Comparison of ENCODE assay signal across 14 mouse cellular contexts in genomic region chr15:83383633-83384032, GRCm38 (mm10). TPM values are rescaled to one million over a fixed set of nuclear protein-coding genes. Genes with fewer than 3 reads are reported as not detected.
A peak's percentile ranks its signal among the peaks of the same experiment; 100 is the strongest.
DNase-seq lines count a peak whose midpoint lies in the region; ATAC-seq lines count a peak whose summit lies in the region.
"Had no signal": no experiment of that assay in that cellular context is flagged by ENCODE, and none has a peak within 500 bp of the region (broad histone marks: within the 10 kb centered on the region; RNA-seq: fewer than 3 reads in every experiment).

No protein-coding gene starts in this region.

- intact Hi-C loops in heart, postnatal 14 days (cut with DNase I): loop anchor here (5.0 kb wide), 1 partner anchor 194 kb away; no protein-coding TSS in a partner anchor

- H3K4me3 ChIP-seq in limb, embryonic 15.5 days: no peak overlapping the region
- H3K4me3 ChIP-seq in limb, embryonic 10.5 days: no peak overlapping the region
- H3K4me3 ChIP-seq in midbrain, embryonic 13.5 days (replicated peaks): no peak overlapping the region
- H3K4me3 ChIP-seq: hindbrain, embryonic 13.5 days; myocyte; stomach, embryonic 15.5 days had no signal

- no peaks in the 10 kb centered on the region for H3K27me3 ChIP-seq in limb, embryonic 15.5 days
- no peaks in the 10 kb centered on the region for H3K27me3 ChIP-seq in limb, embryonic 10.5 days (ENCODE audit: low read depth, poor library complexity, severe bottlenecking)
- no peaks in the 10 kb centered on the region for H3K27me3 ChIP-seq in midbrain, embryonic 13.5 days
- H3K27me3 ChIP-seq: hindbrain, embryonic 13.5 days; stomach, embryonic 15.5 days had no signal

- ATAC-seq in limb, embryonic 15.5 days (ENCODE audit: insufficient number of reproducible peaks, low FRiP score, low TSS enrichment, low read depth): no peak
- no peak for ATAC-seq in midbrain, embryonic 13.5 days

- peaks cover 89% of the 10 kb centered on the region for H3K36me3 ChIP-seq in limb, embryonic 15.5 days
- H3K36me3 ChIP-seq in limb, embryonic 10.5 days: peaks cover 82% of the 10 kb centered on the region
- H3K36me3 ChIP-seq in midbrain, embryonic 13.5 days: peaks cover 10% of the 10 kb centered on the region

- no peaks in the 10 kb centered on the region for H3K9me3 ChIP-seq in limb, embryonic 15.5 days
- H3K9me3 ChIP-seq in limb, embryonic 10.5 days (replicated peaks): no peaks in the 10 kb centered on the region
- no peaks in the 10 kb centered on the region for H3K9me3 ChIP-seq in midbrain, embryonic 13.5 days
- H3K9me3 ChIP-seq: hindbrain, embryonic 13.5 days; stomach, embryonic 15.5 days had no signal

- WGBS in limb, embryonic 15.5 days: 83% methylated on average over 2 of the region's 2 CpGs
- 98% methylated on average over 2 of the region's 2 CpGs for WGBS in limb, embryonic 10.5 days
- WGBS in midbrain, embryonic 13.5 days: 89% methylated on average over 2 of the region's 2 CpGs

- no peak overlapping the region for H3K4me2 ChIP-seq in limb, embryonic 15.5 days
- no peak overlapping the region for H3K4me2 ChIP-seq in midbrain, embryonic 13.5 days (replicated peaks)
- H3K4me2 ChIP-seq: hindbrain, embryonic 13.5 days; stomach, embryonic 15.5 days had no signal

- no peaks in the 10 kb centered on the region for H3K4me1 ChIP-seq in limb, embryonic 15.5 days
- H3K4me1 ChIP-seq in limb, embryonic 10.5 days: no peaks in the 10 kb centered on the region
- no peaks in the 10 kb centered on the region for H3K4me1 ChIP-seq in midbrain, embryonic 13.5 days (replicated peaks)
- H3K4me1 ChIP-seq: hindbrain, embryonic 13.5 days; stomach, embryonic 15.5 days had no signal

- peak; percentile 92 for DNase-seq in heart, adult 11 months
- no peak for DNase-seq in heart, postnatal 14 days
- no peak for DNase-seq in limb, embryonic 10.5 days (ENCODE audit: low spot score)
- peak; percentile 67 for DNase-seq in 3T3-L1 (ENCODE audit: low read depth, low spot score)
- DNase-seq in brain, adult 2 months (ENCODE audit: low read depth, low spot score): peak; percentile 53
- DNase-seq in thymus, postnatal 10 days (ENCODE audit: low spot score in 2 of 2): no peak
- DNase-seq: adrenal gland, adult 2 months; lung, postnatal 14 days; right cerebral cortex, postnatal 4 days had no signal

- peak overlapping the region; percentile 43; the same call in 1 of the 2 replicates for H3K27ac ChIP-seq in limb, embryonic 15.5 days
- H3K27ac ChIP-seq in limb, embryonic 10.5 days: no peak overlapping the region
- H3K27ac ChIP-seq in midbrain, embryonic 13.5 days: no peak overlapping the region
- H3K27ac ChIP-seq: hindbrain, embryonic 13.5 days; stomach, embryonic 15.5 days had no signal

- no peak overlapping the region for H3K9ac ChIP-seq in limb, embryonic 15.5 days
- no peak overlapping the region for H3K9ac ChIP-seq in midbrain, embryonic 13.5 days (replicated peaks)
- H3K9ac ChIP-seq: hindbrain, embryonic 13.5 days; stomach, embryonic 15.5 days had no signal

RNA-seq across cellular contexts. Expression of gene Arfgap3, which starts 33.6 kb away (rescaled TPM):
- 10 to 100 TPM; 11.6 to 14.5 TPM for total RNA-seq in heart, postnatal 14 days (2021)
- polyA plus RNA-seq in limb, embryonic 15.5 days (2015; fragmentation: Nextera tagmentation; extraction: Ambion mirVana): 60.8 and 61.4 TPM in 2 replicates
- 22.8 and 34.0 TPM in 2 replicates for polyA plus RNA-seq in limb, embryonic 10.5 days (2016; fragmentation: Nextera tagmentation; extraction: Ambion mirVana)
- polyA plus RNA-seq in midbrain, embryonic 13.5 days (2015; fragmentation: Nextera tagmentation; extraction: Ambion mirVana): 39.2 and 39.5 TPM in 2 replicates

Comparison
In these comparisons a context has a peak if more than half of its experiments do, and no peak if none do; other contexts are left out.
1. DNase-seq: peak in heart, adult 11 months (single experiment), 3T3-L1 (single experiment) and brain, adult 2 months (single experiment); none in heart, postnatal 14 days (0 of 2), limb, embryonic 10.5 days (single experiment) and thymus, postnatal 10 days (0 of 2).